Comparison of ENCODE assay signal across 8 mouse cellular contexts in genomic region chr6:97205439-97205885, GRCm38 (mm10). TPM values are rescaled to one million over a fixed set of nuclear protein-coding genes. Genes with fewer than 3 reads are reported as not detected.
DNase-seq lines count a peak whose midpoint lies in the region; ATAC-seq lines count a peak whose summit lies in the region.

Gene Uba3, minus strand, starts transcription at chr6:97205647.

- H3K4me2 ChIP-seq in forebrain, embryonic 14.5 days (ENCODE audit: low read length), result peak within 1 kb of the TSS; percentile 79
- peak within 1 kb of the TSS; percentile 59 for H3K4me2 ChIP-seq in neural tube, embryonic 15.5 days

- H3K4me1 ChIP-seq in forebrain, embryonic 14.5 days (ENCODE audit: control insufficient read depth, insufficient read depth, low read length), result peaks cover 14% of the 10 kb centered on the region
- peaks cover 12% of the 10 kb centered on the region for H3K4me1 ChIP-seq in neural tube, embryonic 15.5 days

- no peaks in the 10 kb centered on the region for H3K9me3 ChIP-seq in forebrain, embryonic 14.5 days (replicated peaks; ENCODE audit: control insufficient read depth, low read length)
- H3K9me3 ChIP-seq in neural tube, embryonic 15.5 days (replicated peaks), result no peaks in the 10 kb centered on the region

- H3K4me3 ChIP-seq in forebrain, embryonic 14.5 days (ENCODE audit: low read depth, low read length), result peak within 1 kb of the TSS; percentile 85
- peak within 1 kb of the TSS; percentile 75 for H3K4me3 ChIP-seq in neural tube, embryonic 15.5 days (replicated peaks)

- H3K27me3 ChIP-seq in forebrain, embryonic 14.5 days (replicated peaks; ENCODE audit: control insufficient read depth, insufficient read depth, low read length), result no peaks in the 10 kb centered on the region
- no peaks in the 10 kb centered on the region for H3K27me3 ChIP-seq in neural tube, embryonic 15.5 days (replicated peaks)

- WGBS in forebrain, embryonic 14.5 days, result under 1% methylated on average over 32 of the region's 38 CpGs
- WGBS in neural tube, embryonic 15.5 days, result 1% methylated on average over 38 of the region's 38 CpGs

- DNase-seq in ES-CJ7 (ENCODE audit: low read depth, low spot score), result peak; percentile 99
- peak; percentile 100 for DNase-seq in cerebellum, adult 11 months
- peak; percentile 99 for DNase-seq in forebrain, embryonic 14.5 days (ENCODE audit: low spot score)
- peak; percentile 98 to 99 for DNase-seq in heart, postnatal 14 days
- peak; percentile 98 for DNase-seq in layer of hippocampus, adult 11-12 months (ENCODE audit: low spot score)
- DNase-seq in lung, adult 18-20 months, result peak; percentile 99 to 100
- DNase-seq in testis, postnatal 14 days (ENCODE audit: low spot score), result peak; percentile 100

- H3K27ac ChIP-seq in forebrain, embryonic 14.5 days (ENCODE audit: low read depth, low read length), result peak within 1 kb of the TSS; percentile 83
- H3K27ac ChIP-seq in neural tube, embryonic 15.5 days (replicated peaks), result peak within 1 kb of the TSS; percentile 87

- H3K36me3 ChIP-seq in forebrain, embryonic 14.5 days (ENCODE audit: control insufficient read depth, insufficient read depth, low read length), result 0 out of 2 replicates have a peak, but pooled peaks cover 4% of the 10 kb centered on the region
- H3K36me3 ChIP-seq in neural tube, embryonic 15.5 days, result no peaks in the 10 kb centered on the region

- ATAC-seq in forebrain, embryonic 14.5 days, result peak; percentile 97
- ATAC-seq in neural tube, embryonic 15.5 days (ENCODE audit: low FRiP score), result peak; percentile 97

- peak within 1 kb of the TSS; percentile 98 for H3K9ac ChIP-seq in forebrain, embryonic 14.5 days (ENCODE audit: low read length)
- peak within 1 kb of the TSS; percentile 86 for H3K9ac ChIP-seq in neural tube, embryonic 15.5 days (replicated peaks)

- intact Hi-C loops in heart, postnatal 14 days (cut with DNase I), result no loop called here

RNA-seq across cellular contexts. Expression of gene Uba3, which starts in this region (rescaled TPM):
- 96.4 and 119 TPM in 2 replicates for polyA plus RNA-seq in forebrain, embryonic 14.5 days (2014; fragmentation: Nextera tagmentation; extraction: Ambion mirVana)
- total RNA-seq in heart, postnatal 14 days (2021), result 10 to 100 TPM; 66.9 to 71.9 TPM
- polyA plus RNA-seq in neural tube, embryonic 15.5 days (2015; fragmentation: Nextera tagmentation; extraction: Ambion mirVana), result 82.6 and 84.8 TPM in 2 replicates

Comparison
In these comparisons a context has a peak if more than half of its experiments do, and no peak if none do; other contexts are left out.
1. Peak in every context shown above with its lines: DNase-seq, ATAC-seq, H3K4me3 ChIP-seq and H3K27ac ChIP-seq.